Mouse (Mus musculus) brain, adult 2 months (tissue): ENCODE measurements around the gene Arl6.
A peak's percentile ranks its signal among the peaks of the same experiment; 100 is the strongest.

Experiments
- DNase-seq: peaks from one replicate; pipeline ENCODE4 v3.0.0; 2011; ENCODE audit warnings: low read depth, low spot score

The Arl6 gene

GRCm38 (mm10) chr16:59639102-59639691, at the start of gene Arl6:
Arl6 (minus strand) TSS chr16:59639391.
- peak; percentile 97 for DNase-seq

GRCm38 (mm10) chr16:59685135-59685534, 45.9 kb upstream of the Arl6 start:
- no peak for DNase-seq

- peak; percentile 88 for DNase-seq
Measured at GRCm38 (mm10) chr16:59683434-59683833, 44.2 kb upstream of the Arl6 start.

- no peak for DNase-seq
Measured at GRCm38 (mm10) chr16:59682216-59682891, 43.2 kb upstream of the Arl6 start.

- peak; percentile 10 for DNase-seq
Measured at GRCm38 (mm10) chr16:59666938-59667337, 27.7 kb upstream of the Arl6 start.

DNA sequence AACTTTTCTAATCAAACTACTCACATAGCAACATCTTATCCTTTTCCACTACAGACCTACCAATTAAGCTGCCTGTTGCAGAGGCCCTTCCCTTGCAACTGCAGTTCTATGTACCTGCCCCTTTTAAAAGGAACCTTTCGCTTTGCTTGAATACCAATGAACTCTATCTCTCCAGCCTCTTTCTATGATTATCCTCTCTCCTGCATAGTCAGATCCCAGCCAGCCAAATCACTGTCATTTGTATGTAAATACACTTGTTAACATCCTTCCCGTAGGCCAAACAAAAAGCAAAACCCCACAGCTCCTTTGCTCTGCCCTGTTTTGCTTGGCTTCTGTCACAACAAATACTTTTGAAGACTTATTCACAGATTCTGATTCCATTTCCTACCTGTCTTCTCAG, 4.6 kb upstream of the Arl6 start:
- no peak for DNase-seq

DNA sequence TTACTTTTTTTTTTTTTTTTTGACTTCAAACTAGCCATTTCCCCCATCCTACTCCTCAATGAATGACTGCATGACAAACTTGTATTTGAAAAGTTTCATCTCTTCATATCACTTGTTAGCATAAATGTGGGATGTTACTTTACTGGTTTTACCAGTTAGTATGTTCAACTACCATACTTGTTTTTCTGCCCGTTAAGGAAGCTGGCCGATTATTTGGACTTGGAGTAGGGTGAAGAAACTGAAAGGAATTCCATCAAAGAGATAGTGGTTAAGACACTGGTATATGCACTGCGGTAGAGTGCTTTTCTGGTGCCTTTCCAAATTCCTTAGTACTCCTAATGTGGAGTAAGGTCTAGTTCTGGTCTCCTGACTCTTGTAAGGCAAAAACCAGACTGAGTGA, 794 bp upstream of the Arl6 start:
- no peak for DNase-seq

GRCm38 (mm10) chr16:59634598-59634997, 4.6 kb downstream of the Arl6 start:
- DNase-seq = no peak

DNA sequence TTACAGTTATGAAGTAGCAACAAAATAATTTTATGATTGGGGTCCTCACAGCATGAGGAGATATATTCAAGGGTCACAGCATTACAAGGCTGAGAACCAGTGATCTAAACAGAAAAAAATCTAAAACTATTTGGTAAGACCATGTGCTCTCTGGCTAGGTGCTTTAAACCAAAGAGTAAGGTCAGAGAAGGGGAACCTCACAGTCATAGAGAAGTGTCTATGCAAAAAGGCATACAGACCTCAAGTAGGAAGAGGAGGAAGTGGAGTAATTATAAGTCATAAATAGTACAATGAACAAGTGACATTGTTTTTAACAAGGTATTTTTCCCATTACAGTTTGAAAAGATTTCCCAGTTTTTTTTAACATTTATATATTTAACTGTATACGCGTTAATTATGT, 17.6 kb downstream of the Arl6 start:
- DNase-seq = no peak

DNA sequence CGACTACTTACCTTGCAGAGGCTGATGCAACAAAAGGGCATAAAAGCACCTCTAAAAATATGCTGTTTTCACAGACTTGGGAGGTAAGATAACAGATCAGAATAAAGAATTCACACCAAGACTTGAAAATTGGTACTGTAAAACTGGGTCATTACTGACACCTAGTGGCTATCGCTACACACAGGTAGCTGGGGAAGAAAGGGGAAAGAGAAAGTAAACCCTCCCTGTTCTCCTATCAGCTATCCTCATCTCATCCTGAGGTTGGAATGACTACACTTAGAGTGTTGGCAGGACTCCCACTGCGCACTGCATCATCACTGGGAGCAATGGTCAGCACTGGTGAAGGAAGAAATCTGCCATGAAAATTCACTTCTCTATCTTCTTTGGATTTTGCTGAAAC, 22.0 kb downstream of the Arl6 start:
- DNase-seq = peak; percentile 79

DNA sequence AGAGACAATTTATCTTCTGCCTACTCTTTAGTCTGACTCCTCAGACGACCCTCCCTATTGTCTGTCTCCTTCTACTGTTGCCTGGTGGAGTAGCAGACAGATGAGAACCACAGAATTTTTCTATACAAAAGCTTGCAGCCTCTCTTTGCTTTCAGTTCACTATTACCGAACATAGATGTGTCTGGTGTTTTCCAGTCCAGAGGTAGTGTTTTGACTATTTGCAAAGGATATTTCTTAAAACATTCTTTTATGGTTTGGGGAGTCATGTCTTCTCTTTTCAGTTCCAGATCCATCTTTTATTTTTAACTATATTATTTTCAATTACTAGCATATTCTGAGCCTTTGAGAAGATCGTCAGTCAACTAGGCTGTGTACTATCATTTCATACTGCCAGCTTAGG, 23.5 kb downstream of the Arl6 start:
- no peak for DNase-seq

DNA sequence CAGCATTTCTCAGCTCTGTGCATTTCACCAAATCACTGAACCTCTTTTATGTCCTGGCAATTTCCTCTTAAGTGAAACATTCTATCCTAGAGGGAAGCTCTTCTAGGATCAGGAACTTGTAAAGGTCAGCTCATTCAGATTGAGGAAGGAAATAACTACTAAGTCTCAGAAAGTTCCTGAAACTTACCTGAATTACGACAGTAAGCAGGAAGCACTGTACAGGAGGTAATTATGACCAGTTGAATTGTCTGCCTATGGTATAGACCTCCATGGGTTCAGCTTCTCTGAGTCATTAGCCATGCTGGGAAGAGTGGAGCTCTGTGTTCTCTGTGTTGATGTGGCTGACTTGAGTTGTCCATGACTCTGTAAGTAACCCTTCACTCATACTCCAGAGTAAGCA, 28.4 kb downstream of the Arl6 start:
- DNase-seq = no peak

GRCm38 (mm10) chr16:59604078-59604781, 35.0 kb downstream of the Arl6 start:
- peak; percentile 12 for DNase-seq

GRCm38 (mm10) chr16:59600311-59601251, 38.6 kb downstream of the Arl6 start, which contains the start of gene Crybg3:
Crybg3 (minus strand) TSS chr16:59600979.
- DNase-seq = peak; percentile 64

DNA sequence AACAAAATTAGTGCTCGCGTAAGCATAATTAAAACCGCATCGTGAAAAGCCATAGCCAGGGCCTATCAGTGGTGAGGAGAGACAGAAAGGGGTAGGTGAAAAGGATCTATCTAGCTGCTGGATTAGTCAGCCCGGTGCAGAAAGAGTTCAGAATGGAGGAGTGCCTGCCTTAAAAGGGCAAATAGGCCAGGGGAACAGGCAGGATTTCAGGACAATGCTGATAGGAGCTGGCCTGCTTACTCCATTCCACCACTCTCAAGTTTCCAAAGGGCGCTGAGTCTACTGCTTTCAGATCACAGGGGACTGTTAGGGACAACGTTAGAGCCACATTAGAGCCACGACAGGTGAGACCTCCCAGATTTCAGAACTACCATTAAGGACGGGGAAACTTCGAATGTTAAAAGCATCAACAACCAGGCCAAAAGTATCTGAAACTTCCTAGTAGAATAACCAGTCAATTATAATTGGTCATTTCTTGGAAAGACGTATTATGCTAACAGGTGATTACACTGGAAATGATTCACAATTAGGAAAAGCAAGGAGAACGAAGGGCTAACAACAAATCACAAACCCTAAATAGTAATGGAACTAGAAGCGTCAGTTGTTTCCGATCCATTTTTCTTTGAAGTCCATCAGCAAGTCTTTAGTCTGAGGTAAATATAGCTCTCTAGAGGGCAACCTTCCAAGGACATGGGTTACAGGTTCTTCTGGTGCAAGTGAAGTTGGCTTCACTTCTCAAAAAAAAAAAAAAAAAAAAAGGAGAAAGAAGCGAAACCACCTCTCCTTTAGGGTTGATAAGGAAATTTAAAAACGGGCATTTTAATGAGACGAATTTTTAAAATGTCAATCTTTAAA, 39.6 kb downstream of the Arl6 start:
- peak; percentile 24 for DNase-seq

- DNase-seq = peak; percentile 47
Measured at GRCm38 (mm10) chr16:59598997-59599396, 40.2 kb downstream of the Arl6 start.

GRCm38 (mm10) chr16:59597256-59597655, 41.9 kb downstream of the Arl6 start:
- no peak for DNase-seq

DNA sequence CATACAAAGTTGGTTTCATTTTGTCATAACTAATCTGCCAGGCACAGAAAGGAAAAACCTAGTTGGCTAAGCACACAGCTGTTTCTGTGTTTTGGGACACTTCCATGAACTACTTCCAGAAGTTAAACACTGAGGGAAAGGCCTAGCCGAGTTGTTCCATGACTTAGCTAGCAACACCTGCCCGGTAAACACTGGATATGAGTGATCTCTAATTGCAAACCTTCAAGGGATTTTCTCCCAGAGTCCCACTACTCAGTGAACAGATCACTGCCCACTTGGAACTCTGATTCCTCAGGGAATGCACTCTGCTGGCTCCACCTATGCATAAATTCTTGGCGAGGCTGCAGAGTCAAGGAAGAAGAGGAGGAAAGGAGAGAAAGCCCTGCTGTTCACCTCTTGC, 44.5 kb downstream of the Arl6 start:
- DNase-seq = no peak

DNA sequence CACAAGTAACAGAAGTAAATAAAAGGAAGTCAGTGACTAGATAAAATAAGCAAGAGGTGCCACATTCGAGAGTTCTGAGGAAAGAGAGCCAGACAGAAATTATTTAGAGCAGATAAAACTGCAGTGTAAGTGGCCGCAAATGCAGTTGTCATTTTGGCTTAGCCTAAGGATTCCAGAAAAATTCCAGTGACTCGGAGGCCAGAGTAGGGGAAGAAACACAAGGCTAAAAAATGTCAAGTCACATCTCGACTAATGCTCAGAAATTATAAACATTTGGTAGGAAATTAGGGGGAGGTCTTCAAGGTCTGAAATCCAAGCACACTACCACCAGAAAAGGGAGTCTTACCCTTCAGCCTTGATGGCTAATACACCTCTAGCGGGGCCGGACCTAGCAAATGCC, 48.4 kb downstream of the Arl6 start:
- no peak for DNase-seq

- DNase-seq = no peak
Measured at GRCm38 (mm10) chr16:59588351-59589025, 50.7 kb downstream of the Arl6 start.
